Mouse (Mus musculus): ENCODE data around the gene Pex11b. TPM values are rescaled to one million over a fixed set of nuclear protein-coding genes. Genes with fewer than 3 reads are reported as not detected.

Gene Pex11b
- total and polyA plus RNA-seq, 2 experiments from 2014 or later = 41.7 to 46.6 TPM

GRCm38 (mm10) chr3:96675690-96676089 is 40.5 kb downstream of the Pex11b start:
- Histone ChIP-seq H3K4me3 (ENCODE audit: low read depth, low read length) (no peak overlapping the region), H3K27me3 (ENCODE audit: control insufficient read depth, insufficient read depth, low read length) (peaks cover 16% of the 10 kb centered on the region; the same call in 1 of the 2 replicates), H3K27ac (ENCODE audit: low read depth) (no peak overlapping the region), H3K36me3 (replicated peaks; ENCODE audit: control insufficient read depth, insufficient read depth, low read length) (no peaks in the 10 kb centered on the region), H3K9ac (replicated peaks; ENCODE audit: low read depth, low read length) (no peak overlapping the region), H3K4me1 (ENCODE audit: control insufficient read depth, insufficient read depth) (no peaks in the 10 kb centered on the region), H3K9me3 (replicated peaks; ENCODE audit: control insufficient read depth, low read length) (no peaks in the 10 kb centered on the region), H3K4me2 (ENCODE audit: low read depth, low read length) (no peak overlapping the region)
- ATAC-seq (ENCODE audit: insufficient read depth, low read depth) (no peak), DNase-seq (ENCODE audit: low spot score) (no peak)
- no peak for TF ChIP-seq CTCF (IDR thresholded peaks at IDR 0.05; ENCODE audit: low read depth)
- WGBS = 64% methylated on average over 3 of the region's 3 CpGs

GRCm38 (mm10) chr3:96678456-96678855 is 43.3 kb downstream of the Pex11b start:
- H3K4me2 ChIP-seq (ENCODE audit: low read depth, low read length) = no peak overlapping the region
- TF ChIP-seq CTCF (IDR thresholded peaks at IDR 0.05; ENCODE audit: low read depth) = no peak
- H3K4me1 ChIP-seq (ENCODE audit: control insufficient read depth, insufficient read depth) = no peaks in the 10 kb centered on the region
- no peak for DNase-seq (ENCODE audit: low spot score)
- peaks cover 14% of the 10 kb centered on the region for H3K27me3 ChIP-seq (ENCODE audit: control insufficient read depth, insufficient read depth, low read length)
- H3K4me3 ChIP-seq (ENCODE audit: low read depth, low read length) = no peak overlapping the region
- H3K9ac ChIP-seq (replicated peaks; ENCODE audit: low read depth, low read length) = no peak overlapping the region
- no peaks in the 10 kb centered on the region for H3K9me3 ChIP-seq (replicated peaks; ENCODE audit: control insufficient read depth, low read length)
- WGBS = 61% methylated on average over 7 of the region's 7 CpGs
- no peak overlapping the region for H3K27ac ChIP-seq (ENCODE audit: low read depth)
- no peak for ATAC-seq (ENCODE audit: insufficient read depth, low read depth)
- no peaks in the 10 kb centered on the region for H3K36me3 ChIP-seq (replicated peaks; ENCODE audit: control insufficient read depth, insufficient read depth, low read length)

GRCm38 (mm10) chr3:96679159-96679674 is 44.0 kb downstream of the Pex11b start:
- no peak overlapping the region for H3K9ac ChIP-seq (replicated peaks; ENCODE audit: low read depth, low read length)
- ATAC-seq (ENCODE audit: insufficient read depth, low read depth) = no peak
- 13% methylated on average over 5 of the region's 5 CpGs for WGBS
- H3K4me1 ChIP-seq (ENCODE audit: control insufficient read depth, insufficient read depth) = no peaks in the 10 kb centered on the region
- no peak overlapping the region for H3K27ac ChIP-seq (ENCODE audit: low read depth)
- H3K4me2 ChIP-seq (ENCODE audit: low read depth, low read length) = no peak overlapping the region
- peaks cover 19% of the 10 kb centered on the region for H3K27me3 ChIP-seq (ENCODE audit: control insufficient read depth, insufficient read depth, low read length)
- H3K4me3 ChIP-seq (ENCODE audit: low read depth, low read length) = no peak overlapping the region
- no peaks in the 10 kb centered on the region for H3K36me3 ChIP-seq (replicated peaks; ENCODE audit: control insufficient read depth, insufficient read depth, low read length)
- no peak for DNase-seq (ENCODE audit: low spot score)
- no peaks in the 10 kb centered on the region for H3K9me3 ChIP-seq (replicated peaks; ENCODE audit: control insufficient read depth, low read length)
- TF ChIP-seq EP300 (IDR thresholded peaks at IDR 0.05; ENCODE audit: low read depth) = no peak
- TF ChIP-seq CTCF (IDR thresholded peaks at IDR 0.05; ENCODE audit: low read depth) = no peak

- TF ChIP-seq EP300 (IDR thresholded peaks at IDR 0.05; ENCODE audit: low read depth) = no peak
- no peak for TF ChIP-seq CTCF (IDR thresholded peaks at IDR 0.05; ENCODE audit: low read depth)
- Histone ChIP-seq H3K9ac (replicated peaks; ENCODE audit: low read depth, low read length) (no peak overlapping the region), H3K27ac (ENCODE audit: low read depth) (no peak overlapping the region), H3K4me1 (ENCODE audit: control insufficient read depth, insufficient read depth) (no peaks in the 10 kb centered on the region), H3K9me3 (replicated peaks; ENCODE audit: control insufficient read depth, low read length) (no peaks in the 10 kb centered on the region), H3K4me2 (ENCODE audit: low read depth, low read length) (no peak overlapping the region), H3K4me3 (ENCODE audit: low read depth, low read length) (no peak overlapping the region), H3K27me3 (ENCODE audit: control insufficient read depth, insufficient read depth, low read length) (peaks cover 29% of the 10 kb centered on the region), H3K36me3 (replicated peaks; ENCODE audit: control insufficient read depth, insufficient read depth, low read length) (no peaks in the 10 kb centered on the region)
- no peak for ATAC-seq (ENCODE audit: insufficient read depth, low read depth)
- WGBS = 31% methylated on average over 12 of the region's 12 CpGs
- DNase-seq (ENCODE audit: low spot score) = no peak
Measured at GRCm38 (mm10) chr3:96680269-96680956, 45.2 kb downstream of the Pex11b start.

GRCm38 (mm10) chr3:96683496-96683895 is 48.3 kb downstream of the Pex11b start:
- peaks cover 35% of the 10 kb centered on the region for H3K27me3 ChIP-seq (ENCODE audit: control insufficient read depth, insufficient read depth, low read length)
- ATAC-seq (ENCODE audit: insufficient read depth, low read depth) = no peak
- H3K36me3 ChIP-seq (replicated peaks; ENCODE audit: control insufficient read depth, insufficient read depth, low read length) = no peaks in the 10 kb centered on the region
- no peak overlapping the region for H3K4me3 ChIP-seq (ENCODE audit: low read depth, low read length)
- no peak for DNase-seq (ENCODE audit: low spot score)
- H3K4me1 ChIP-seq (ENCODE audit: control insufficient read depth, insufficient read depth) = no peaks in the 10 kb centered on the region
- no peak overlapping the region for H3K9ac ChIP-seq (replicated peaks; ENCODE audit: low read depth, low read length)
- H3K27ac ChIP-seq (ENCODE audit: low read depth) = no peak overlapping the region
- TF ChIP-seq CTCF (IDR thresholded peaks at IDR 0.05; ENCODE audit: low read depth) = no peak
- TF ChIP-seq EP300 (IDR thresholded peaks at IDR 0.05; ENCODE audit: low read depth) = no peak
- H3K9me3 ChIP-seq (replicated peaks; ENCODE audit: control insufficient read depth, low read length) = no peaks in the 10 kb centered on the region
- WGBS = 93% methylated on average over 3 of the region's 3 CpGs
- H3K4me2 ChIP-seq (ENCODE audit: low read depth, low read length) = no peak overlapping the region
